Comparison of ENCODE assay signal across 8 mouse cellular contexts in genomic region chr4:45478178-45478577, GRCm38 (mm10). TPM values are rescaled to one million over a fixed set of nuclear protein-coding genes. Genes with fewer than 3 reads are reported as not detected.
A peak's percentile ranks its signal among the peaks of the same experiment; 100 is the strongest.
DNase-seq lines count a peak whose midpoint lies in the region; ATAC-seq lines count a peak whose summit lies in the region.

No protein-coding gene starts in this region.

- peaks cover 12% of the 10 kb centered on the region; the same call in 1 of the 2 replicates for H3K27me3 ChIP-seq in heart, embryonic 10.5 days (ENCODE audit: insufficient read depth, poor library complexity, severe bottlenecking)
- H3K27me3 ChIP-seq in forebrain, embryonic 14.5 days (replicated peaks; ENCODE audit: control insufficient read depth, insufficient read depth, low read length): no peaks in the 10 kb centered on the region

- peaks cover 100% of the 10 kb centered on the region for H3K4me1 ChIP-seq in heart, embryonic 10.5 days
- H3K4me1 ChIP-seq in forebrain, embryonic 14.5 days (ENCODE audit: control insufficient read depth, insufficient read depth, low read length): peaks cover 43% of the 10 kb centered on the region

- H3K4me3 ChIP-seq in heart, embryonic 10.5 days: no peak overlapping the region
- H3K4me3 ChIP-seq in forebrain, embryonic 14.5 days (ENCODE audit: low read depth, low read length): no peak overlapping the region

- peak overlapping the region; percentile 4; the same call in 1 of the 2 replicates for H3K4me2 ChIP-seq in forebrain, embryonic 14.5 days (ENCODE audit: low read length)

- intact Hi-C loops in left cerebral cortex, postnatal 14 days (cut with DNase I): no loop called here

- no peak for DNase-seq in heart, embryonic 10.5 days (ENCODE audit: low spot score)
- no peak for DNase-seq in heart, adult 9 months (ENCODE audit: low spot score in 2 of 2)
- peak; percentile 85 for DNase-seq in brain, adult 2 months (ENCODE audit: low read depth, low spot score)
- peak; percentile 93 for DNase-seq in forebrain, embryonic 14.5 days (ENCODE audit: low spot score)
- peak; percentile 57 to 60 for DNase-seq in left cerebral cortex, postnatal 14 days (ENCODE audit: low spot score in 2 of 2)
- DNase-seq in adrenal gland, postnatal 25 days: no peak
- DNase-seq in testis, postnatal 10 days (ENCODE audit: low spot score): no peak
- no peak for DNase-seq in spleen, postnatal 14 days (ENCODE audit: low spot score in 2 of 2)

- H3K9ac ChIP-seq in forebrain, embryonic 14.5 days (ENCODE audit: low read length): no peak overlapping the region

- H3K36me3 ChIP-seq in heart, embryonic 10.5 days: 0 out of 2 replicates have a peak, but pooled peaks cover 6% of the 10 kb centered on the region
- H3K36me3 ChIP-seq in forebrain, embryonic 14.5 days (ENCODE audit: control insufficient read depth, insufficient read depth, low read length): no peaks in the 10 kb centered on the region

- 54% methylated on average over 7 of the region's 7 CpGs for WGBS in heart, embryonic 10.5 days
- WGBS in forebrain, embryonic 14.5 days: 2% methylated on average over 7 of the region's 7 CpGs

- peak overlapping the region; percentile 87 for H3K27ac ChIP-seq in heart, embryonic 10.5 days
- H3K27ac ChIP-seq in forebrain, embryonic 14.5 days (ENCODE audit: low read depth, low read length): peak overlapping the region; percentile 49; the same call in 1 of the 2 replicates

- H3K9me3 ChIP-seq in heart, embryonic 10.5 days: no peaks in the 10 kb centered on the region
- no peaks in the 10 kb centered on the region for H3K9me3 ChIP-seq in forebrain, embryonic 14.5 days (replicated peaks; ENCODE audit: control insufficient read depth, low read length)

- peak; percentile 89 for ATAC-seq in forebrain, embryonic 14.5 days

RNA-seq across cellular contexts. Expression of gene Shb, which starts 54.1 kb away (rescaled TPM):
- polyA plus RNA-seq in heart, embryonic 10.5 days (2016; fragmentation: Nextera tagmentation; extraction: Ambion mirVana): 8.2 and 8.3 TPM in 2 replicates
- 14.1 and 14.5 TPM in 2 replicates for polyA plus RNA-seq in forebrain, embryonic 14.5 days (2014; fragmentation: Nextera tagmentation; extraction: Ambion mirVana)
- total RNA-seq in left cerebral cortex, postnatal 14 days (2021): 10 to 100 TPM; 12.1 to 15.0 TPM
- 88.4 and 94.4 TPM in 2 replicates for total RNA-seq in adrenal gland, postnatal 25 days (2021)

Comparison
In these comparisons a context has a peak if more than half of its experiments do, and no peak if none do; other contexts are left out.
1. DNase-seq: peak in brain, adult 2 months (single experiment), forebrain, embryonic 14.5 days (single experiment) and left cerebral cortex, postnatal 14 days (2 of 2); none in heart, embryonic 10.5 days (single experiment), heart, adult 9 months (0 of 2), adrenal gland, postnatal 25 days (single experiment), testis, postnatal 10 days (single experiment) and spleen, postnatal 14 days (0 of 2).